Mouse (Mus musculus) liver, adult 2 months (tissue): ENCODE measurements around the gene Relt.

Experiments
- CTCF ChIP-seq: fragments of 200-500 bp; IDR thresholded peaks from 2 replicates; pipeline ENCODE4 v1.5.1; 2011; ENCODE audit warnings: low read depth, low read length, control low read depth
- POLR2A ChIP-seq: fragments of 200-500 bp; IDR thresholded peaks from 2 replicates; pipeline ENCODE4 v1.6.1; 2011; ENCODE audit warnings: low read length, control low read depth; ENCODE audit not compliant: insufficient read depth; ENCODE audit errors: extremely low read depth

DNA sequence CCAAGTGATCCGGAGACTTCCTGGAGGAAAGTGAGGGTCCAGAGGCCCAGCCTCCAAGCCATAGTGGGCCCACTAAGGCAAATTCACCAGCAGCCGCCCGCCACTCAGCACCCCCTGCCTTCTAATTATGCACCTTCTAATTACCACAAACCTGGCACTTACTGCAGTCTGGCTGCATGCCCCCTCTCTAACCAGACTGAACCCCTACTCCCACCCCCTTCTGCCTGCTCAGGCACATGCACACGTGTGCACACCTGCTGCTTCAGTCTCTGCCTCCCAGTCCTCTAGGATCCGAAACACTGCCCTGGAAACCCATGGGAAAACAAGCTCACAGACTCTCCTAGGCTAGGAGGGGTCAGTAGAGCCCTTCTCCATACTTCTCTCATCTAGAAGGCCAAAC, 8.4 kb downstream of the Relt start:
- TF ChIP-seq CTCF (no peak), POLR2A (no peak)
